ENCODE assay signal across 15 mouse cellular contexts in the genomic region with DNA sequence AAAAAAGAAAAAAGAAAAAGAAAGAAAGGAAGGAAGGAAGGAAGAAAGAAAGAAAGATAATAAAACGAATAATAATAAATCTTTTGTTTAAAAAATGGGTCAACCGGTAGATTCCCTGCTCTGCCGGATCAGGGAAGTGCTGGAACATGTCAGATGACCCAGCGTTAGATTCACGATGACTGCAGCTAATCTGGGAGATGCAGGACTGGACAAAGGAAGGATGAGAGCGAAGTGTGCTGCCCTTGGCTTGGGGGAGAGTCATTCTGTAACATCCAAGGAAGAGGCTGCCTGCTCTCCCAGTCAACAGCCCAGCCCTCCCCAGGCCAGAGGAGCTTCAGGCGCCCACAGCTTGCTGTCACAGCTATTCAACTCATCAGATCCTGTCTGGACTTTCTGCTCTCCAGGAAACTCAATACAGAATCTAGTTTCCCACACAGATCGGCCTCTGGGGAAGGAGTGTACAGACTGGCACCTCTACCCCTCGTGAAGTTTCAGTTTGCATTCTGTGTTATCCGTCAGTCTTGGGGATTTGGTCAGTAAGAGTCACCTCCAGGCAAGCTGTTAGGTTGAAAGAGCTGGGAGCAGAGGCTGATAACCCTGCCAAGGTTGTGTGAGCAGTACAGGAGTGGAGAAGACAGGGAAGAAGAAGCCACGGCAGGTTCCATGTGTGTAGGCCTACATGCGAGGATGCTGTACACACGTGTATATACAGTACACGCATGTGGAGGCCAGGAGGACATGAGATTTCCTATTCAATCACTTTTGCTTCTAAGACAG. TPM values are rescaled to one million over a fixed set of nuclear protein-coding genes. Genes with fewer than 3 reads are reported as not detected.
DNase-seq lines count a peak whose midpoint lies in the region; ATAC-seq and TF ChIP-seq lines count a peak whose summit lies in the region.
"Had no signal": no experiment of that assay in that cellular context is flagged by ENCODE, and none has a peak within 500 bp of the region (broad histone marks: within the 10 kb centered on the region; RNA-seq: fewer than 3 reads in every experiment).

No protein-coding gene starts in this region.

- no peak for TF ChIP-seq POLR2A in cerebellum, adult 2 months (IDR thresholded peaks at IDR 0.05; ENCODE audit: borderline replicate concordance, insufficient read depth, low read length)
- no peak for TF ChIP-seq POLR2A in CH12.LX (IDR thresholded peaks at IDR 0.05; ENCODE audit: low read depth, low read length)

- H3K4me3 ChIP-seq in cerebellum, adult 2 months (replicated peaks; ENCODE audit: insufficient read depth, low read depth, low read length): no peak overlapping the region
- H3K4me3 ChIP-seq in heart, postnatal 0 days (ENCODE audit: low read depth, low read length): no peak overlapping the region
- H3K4me3 ChIP-seq in CH12.LX (replicated peaks in 1 of 3; ENCODE audit: low read depth in 2 of 3, low read length in 2 of 3, poor library complexity in 1 of 3): no peak overlapping the region
- no peak overlapping the region for H3K4me3 ChIP-seq in liver, embryonic 12.5 days
- H3K4me3 ChIP-seq: midbrain, embryonic 10.5 days had no signal

- H3K27me3 ChIP-seq in cerebellum, adult 2 months (ENCODE audit: control insufficient read depth, insufficient read depth, low read length): no peaks in the 10 kb centered on the region
- no peaks in the 10 kb centered on the region for H3K27me3 ChIP-seq in heart, postnatal 0 days (ENCODE audit: control insufficient read depth, insufficient read depth, low read length)
- H3K27me3 ChIP-seq in CH12.LX (replicated peaks): no peaks in the 10 kb centered on the region
- no peaks in the 10 kb centered on the region for H3K27me3 ChIP-seq in liver, embryonic 12.5 days (replicated peaks)

- no peaks in the 10 kb centered on the region for H3K9me3 ChIP-seq in heart, postnatal 0 days (replicated peaks; ENCODE audit: control insufficient read depth, low read length)
- no peaks in the 10 kb centered on the region for H3K9me3 ChIP-seq in CH12.LX (replicated peaks; ENCODE audit: low read length)
- no peaks in the 10 kb centered on the region for H3K9me3 ChIP-seq in liver, embryonic 12.5 days (replicated peaks)
- H3K9me3 ChIP-seq: midbrain, embryonic 10.5 days had no signal

- TF ChIP-seq CTCF in cerebellum, adult 2 months (IDR thresholded peaks at IDR 0.05; ENCODE audit: borderline replicate concordance, insufficient read depth, low read depth, low read length): no peak
- no peak for TF ChIP-seq CTCF in heart, postnatal 0 days (IDR thresholded peaks at IDR 0.05; ENCODE audit: low read depth)
- no peak for TF ChIP-seq CTCF in CH12.LX (conservative IDR thresholded peaks at IDR 0.05 in 1 of 2, IDR thresholded peaks at IDR 0.05 in 1 of 2; ENCODE audit: low read depth in 2 of 2, low read length in 2 of 2)

- no peak for ATAC-seq in cerebellum, adult (ENCODE audit: insufficient number of reproducible peaks, low FRiP score, low TSS enrichment)
- no peak for ATAC-seq in heart, postnatal 0 days (ENCODE audit: insufficient read depth, low read depth)
- no peak for ATAC-seq in liver, embryonic 12.5 days
- ATAC-seq in megakaryocyte-erythroid progenitor cell, adult 5-6 weeks (replicated peaks; ENCODE audit: low FRiP score, low TSS enrichment, poor library complexity, severe bottlenecking): no peak
- ATAC-seq: hindbrain, embryonic 16.5 days had no signal

- H3K9ac ChIP-seq in heart, postnatal 0 days (replicated peaks; ENCODE audit: low read depth, low read length): peak overlapping the region; percentile 6; the same call in 1 of the 2 replicates
- H3K9ac ChIP-seq in CH12.LX (ENCODE audit: insufficient read depth, low read depth): no peak overlapping the region
- H3K9ac ChIP-seq in liver, embryonic 12.5 days: no peak overlapping the region

- H3K36me3 ChIP-seq in heart, postnatal 0 days (replicated peaks; ENCODE audit: control insufficient read depth, insufficient read depth, low read length): no peaks in the 10 kb centered on the region
- H3K36me3 ChIP-seq in CH12.LX (replicated peaks in 1 of 2; ENCODE audit: control insufficient read depth in 1 of 2, insufficient read depth in 1 of 2, low read length in 1 of 2): peaks cover 7 to 71% of the 10 kb centered on the region in 2 experiments
- no peaks in the 10 kb centered on the region for H3K36me3 ChIP-seq in liver, embryonic 12.5 days
- H3K36me3 ChIP-seq: midbrain, embryonic 10.5 days had no signal

- in situ Hi-C loops in CH12.LX (cut with MboI; ENCODE audit: low pct_ligation_motif_present, low pct_unique_long_range_greater_than_20kb, low sequenced_read_pairs): loop anchor here (5.0 kb wide), 1 partner anchor 33 kb away; no protein-coding TSS in a partner anchor

- dilution Hi-C loops in CH12.LX (cut with MboI; ENCODE audit: extremely low pct_ligation_motif_present, extremely low pct_unique_long_range_greater_than_20kb, low sequenced_read_pairs): no loop called here

- TF ChIP-seq RAD21 in CH12.LX (IDR thresholded peaks at IDR 0.05; ENCODE audit: low read depth, low read length): no peak

- peak in 1 of 2 experiments; percentile 47 for DNase-seq in cerebellum, adult 2 months
- DNase-seq in heart, postnatal 0 days (ENCODE audit: low spot score): no peak
- no peak for DNase-seq in heart, postnatal 4 days
- no peak for DNase-seq in CH12.LX (ENCODE audit: extremely low read depth)
- no peak for DNase-seq in lung, postnatal 10 days
- DNase-seq: adrenal gland, adult 2 months; cerebellum, adult 9-11 months; kidney, postnatal 10 days; lung, adult 2 months; thymus, adult 18-20 months had no signal

- WGBS in cerebellum, adult 2 months: 19% methylated on average over 14 of the region's 14 CpGs
- 60% methylated on average over 14 of the region's 14 CpGs for WGBS in heart, postnatal 0 days
- 62% methylated on average over 14 of the region's 14 CpGs for WGBS in liver, embryonic 12.5 days (ENCODE audit: insufficient replicate concordance)

- peaks cover 67% of the 10 kb centered on the region for H3K4me1 ChIP-seq in cerebellum, adult 2 months (ENCODE audit: control insufficient read depth, insufficient read depth, low read length)
- H3K4me1 ChIP-seq in heart, postnatal 0 days (ENCODE audit: control insufficient read depth, insufficient read depth): peaks cover 60% of the 10 kb centered on the region
- peaks cover 38 to 95% of the 10 kb centered on the region in 2 experiments for H3K4me1 ChIP-seq in CH12.LX (ENCODE audit: control insufficient read depth in 1 of 2, insufficient read depth in 2 of 2)
- peaks cover 75% of the 10 kb centered on the region for H3K4me1 ChIP-seq in liver, embryonic 12.5 days

- H3K79me2 ChIP-seq in CH12.LX (replicated peaks; ENCODE audit: control insufficient read depth, extremely low read depth, insufficient read depth, poor library complexity, severe bottlenecking): peaks cover 98% of the 10 kb centered on the region

- TF ChIP-seq EP300 in heart, postnatal 0 days (IDR thresholded peaks at IDR 0.05; ENCODE audit: low read depth): no peak
- no peak for TF ChIP-seq EP300 in CH12.LX (IDR thresholded peaks at IDR 0.05; ENCODE audit: low read length)

- H3K27ac ChIP-seq in cerebellum, adult 2 months (ENCODE audit: insufficient read depth, low read length): peak overlapping the region; percentile 63
- H3K27ac ChIP-seq in heart, postnatal 0 days (ENCODE audit: low read depth): peak overlapping the region; percentile 55
- 0 out of 2 replicates have a peak overlapping the region, but pooled peaks have one; percentile 2 for H3K27ac ChIP-seq in CH12.LX (ENCODE audit: insufficient read depth, low read depth)
- peak overlapping the region; percentile 69 for H3K27ac ChIP-seq in liver, embryonic 12.5 days

- H3K4me2 ChIP-seq in heart, postnatal 0 days (ENCODE audit: low read depth, low read length): no peak overlapping the region
- no peak overlapping the region for H3K4me2 ChIP-seq in CH12.LX (ENCODE audit: insufficient read depth, low read depth, poor library complexity, severe bottlenecking)
- H3K4me2 ChIP-seq in liver, embryonic 12.5 days: no peak overlapping the region

TF ChIP-seq in CH12.LX, 34 proteins besides CTCF, POLR2A, EP300 and RAD21 (continues in another document):
- TF ChIP-seq JUN (IDR thresholded peaks at IDR 0.05; ENCODE audit: insufficient read depth, low read depth, low read length) (no peak), KAT2A (IDR thresholded peaks at IDR 0.05; ENCODE audit: insufficient replicate concordance, low read length) (no peak), USF2 (conservative IDR thresholded peaks at IDR 0.05; ENCODE audit: low read depth, low read length) (no peak), SMC3 (IDR thresholded peaks at IDR 0.05; ENCODE audit: low read depth, low read length) (no peak), E2F4 (IDR thresholded peaks at IDR 0.05; ENCODE audit: insufficient replicate concordance, low read depth, low read length) (no peak), MXI1 (IDR thresholded peaks at IDR 0.05; ENCODE audit: low read depth, low read length) (no peak), MAFK (IDR thresholded peaks at IDR 0.05; ENCODE audit: insufficient replicate concordance, low read length) (no peak), HCFC1 (IDR thresholded peaks at IDR 0.05; ENCODE audit: low read depth, low read length) (no peak), MEF2A (IDR thresholded peaks at IDR 0.05; ENCODE audit: borderline replicate concordance, low read depth, low read length) (no peak)

RNA-seq across cellular contexts. Expression of gene Fnbp1, which starts 11.9 kb away (rescaled TPM):
- 310 and 320 TPM in 2 replicates for polyA plus RNA-seq in cerebellum, adult 2 months (2012; rRNA removed)
- 6.4 and 7.7 TPM in 2 replicates for total RNA-seq in heart, postnatal 0 days (2014; rRNA removed; ENCODE audit: low replicate concordance)
- 10.0 and 11.4 TPM in 2 replicates for polyA plus RNA-seq in heart, postnatal 0 days (2015; fragmentation: Nextera tagmentation; extraction: Ambion mirVana)
- total RNA-seq in heart, postnatal 4 days (2021): 10 to 100 TPM; 52.9 to 59.1 TPM
- total RNA-seq in CH12.LX (2012; rRNA removed) (39.2 and 50.5 TPM in 2 replicates), CH12.LX (2014; rRNA removed) (20.7 and 29.6 TPM in 2 replicates)
- polyA plus RNA-seq in CH12.LX (2012; ENCODE audit: insufficient read length, low read depth): 133 and 147 TPM in 2 replicates
- 11.1 and 11.4 TPM in 2 replicates for polyA plus RNA-seq in liver, embryonic 12.5 days (2016; fragmentation: Nextera tagmentation; extraction: Ambion mirVana)
- 30.7 and 46.4 TPM in 2 replicates for total RNA-seq in megakaryocyte-erythroid progenitor cell, adult 5-6 weeks (2014; fragmentation: Nextera tagmentation)
- 16.0 and 36.4 TPM in 2 replicates for total RNA-seq in megakaryocyte-erythroid progenitor cell, adult 5-6 weeks (2017)

RNA-seq across cellular contexts. Expression of gene Gpr107, which starts 22.2 kb away (rescaled TPM):
- polyA plus RNA-seq in cerebellum, adult 2 months (2012; rRNA removed): 30.0 and 33.9 TPM in 2 replicates
- total RNA-seq in heart, postnatal 0 days (2014; rRNA removed; ENCODE audit: low replicate concordance): 42.2 and 69.4 TPM in 2 replicates
- 19.1 and 20.3 TPM in 2 replicates for polyA plus RNA-seq in heart, postnatal 0 days (2015; fragmentation: Nextera tagmentation; extraction: Ambion mirVana)
- total RNA-seq in heart, postnatal 4 days (2021): 10 to 100 TPM; 41.6 to 43.0 TPM
- total RNA-seq in CH12.LX (2012; rRNA removed) (22.7 and 24.6 TPM in 2 replicates), CH12.LX (2014; rRNA removed) (24.9 and 27.8 TPM in 2 replicates)
- 19.6 and 25.7 TPM in 2 replicates for polyA plus RNA-seq in CH12.LX (2012; ENCODE audit: insufficient read length, low read depth)
- polyA plus RNA-seq in liver, embryonic 12.5 days (2016; fragmentation: Nextera tagmentation; extraction: Ambion mirVana): 18.8 and 19.3 TPM in 2 replicates
- total RNA-seq in megakaryocyte-erythroid progenitor cell, adult 5-6 weeks (2014; fragmentation: Nextera tagmentation): 19.6 and 30.4 TPM in 2 replicates
- total RNA-seq in megakaryocyte-erythroid progenitor cell, adult 5-6 weeks (2017): 15.0 and 18.2 TPM in 2 replicates

Comparison
In these comparisons a context has a peak if more than half of its experiments do, and no peak if none do; other contexts are left out.
1. H3K27ac ChIP-seq: peak in every context shown above with its lines; median percentile 69 in liver, embryonic 12.5 days; 63 in cerebellum, adult 2 months; 55 in heart, postnatal 0 days; 2 in CH12.LX.